Mouse (Mus musculus) MEL (cell line): ENCODE results near the gene Ambra1. TPM values are rescaled to one million over a fixed set of nuclear protein-coding genes. Genes with fewer than 3 reads are reported as not detected.

Experiments
- DNase-seq: peaks from one replicate; pipeline ENCODE4 v3.0.0; 2011; ENCODE audit warnings: low read depth, low spot score
- H3K27ac ChIP-seq: 2 replicates; pipeline ENCODE4 v1.5.1; 2012; ENCODE audit warnings: low read depth, mild to moderate bottlenecking, control low read depth, low read length, moderate library complexity; ENCODE audit not compliant: control insufficient read depth
- H3K27me3 ChIP-seq, 2 experiments: fragments of 150-350 bp in 1 of 2; sonication (generic) in 1 of 2; 2 replicates each; pipeline ENCODE4 v1.6.1; 2012; ENCODE audit warnings: low read length in 2 of 2, mild to moderate bottlenecking in 2 of 2, improper control_type of control experiment in 1 of 2, moderate library complexity in 1 of 2; ENCODE audit not compliant: insufficient read depth in 2 of 2, control insufficient read depth in 1 of 2
- H3K36me3 ChIP-seq, 2 experiments: 2 replicates each; pipeline ENCODE4 v1.6.1; 2012 to 2014; ENCODE audit warnings: low read length in 2 of 2, improper control_type of control experiment in 1 of 2, inconsistent platforms in 1 of 2, mild to moderate bottlenecking in 1 of 2; ENCODE audit not compliant: insufficient read depth in 2 of 2, control insufficient read depth in 1 of 2
- H3K4me1 ChIP-seq, 2 experiments: fragments of 150-350 bp in 1 of 2; sonication (generic) in 1 of 2; 2 replicates each; pipeline ENCODE4 v1.6.1; 2012; ENCODE audit warnings: low read length in 2 of 2, improper control_type of control experiment in 1 of 2, mild to moderate bottlenecking in 1 of 2; ENCODE audit not compliant: insufficient read depth in 2 of 2, control insufficient read depth in 1 of 2
- H3K4me3 ChIP-seq, 2 experiments: fragments of 150-350 bp in 1 of 2; sonication (generic) in 1 of 2; 2 replicates each; pipeline ENCODE4 v1.5.1; 2012; ENCODE audit warnings: low read depth in 2 of 2, low read length in 2 of 2, mild to moderate bottlenecking in 2 of 2, moderate library complexity in 2 of 2, control low read depth in 1 of 2, improper control_type of control experiment in 1 of 2; ENCODE audit not compliant: control insufficient read depth in 1 of 2, insufficient read depth in 1 of 2
- H3K79me2 ChIP-seq: 2 replicates; pipeline ENCODE4 v1.6.1; 2012; ENCODE audit warnings: mild to moderate bottlenecking, low read length, moderate library complexity; ENCODE audit not compliant: control insufficient read depth, poor library complexity, insufficient read depth
- H3K9ac ChIP-seq: 2 replicates; pipeline ENCODE4 v1.6.1; 2012; ENCODE audit warnings: low read depth, mild to moderate bottlenecking, control low read depth, low read length, moderate library complexity; ENCODE audit not compliant: control insufficient read depth, poor library complexity, severe bottlenecking
- H3K9me3 ChIP-seq: fragments of 150-350 bp; sonication (generic); replicated peaks from 2 replicates; pipeline ENCODE4 v1.6.1; 2012; ENCODE audit warnings: mild to moderate bottlenecking, low read length, improper control_type of control experiment, moderate library complexity; ENCODE audit not compliant: insufficient read depth
- BHLHE40 ChIP-seq: IDR thresholded peaks from 2 replicates; pipeline ENCODE4 v1.6.1; 2012; ENCODE audit warnings: low read depth, mild to moderate bottlenecking, inconsistent platforms, low read length, improper control_type of control experiment, borderline replicate concordance
- CHD1 ChIP-seq: IDR thresholded peaks from 2 replicates; pipeline ENCODE4 v1.6.1; 2012; ENCODE audit warnings: low read depth, mild to moderate bottlenecking, inconsistent platforms, low read length, improper control_type of control experiment
- CHD2 ChIP-seq: IDR thresholded peaks from 2 replicates; pipeline ENCODE4 v1.6.1; 2011; ENCODE audit warnings: low read length, improper control_type of control experiment
- E2F4 ChIP-seq: IDR thresholded peaks from 2 replicates; pipeline ENCODE4 v1.6.1; 2011; ENCODE audit warnings: low read depth, low read length, improper control_type of control experiment, borderline replicate concordance
- ELF1 ChIP-seq: IDR thresholded peaks from 2 replicates; pipeline ENCODE4 v1.6.1; 2014; ENCODE audit warnings: low read depth, mild to moderate bottlenecking, inconsistent platforms, low read length, improper control_type of control experiment, moderate library complexity
- EP300 ChIP-seq, 2 experiments: IDR thresholded peaks; 2 replicates each; pipeline ENCODE4 v1.6.1; 2011; ENCODE audit warnings: improper control_type of control experiment in 2 of 2, low read length in 2 of 2, low read depth in 1 of 2, mild to moderate bottlenecking in 1 of 2
- ETS1 ChIP-seq: IDR thresholded peaks from 2 replicates; pipeline ENCODE4 v1.6.1; 2012; ENCODE audit warnings: low read depth, mild to moderate bottlenecking, inconsistent platforms, low read length, improper control_type of control experiment, moderate library complexity
- GABPA ChIP-seq: IDR thresholded peaks from 2 replicates; pipeline ENCODE4 v1.6.1; 2012; ENCODE audit warnings: low read depth, mild to moderate bottlenecking, inconsistent platforms, low read length, improper control_type of control experiment, moderate library complexity
- GATA1 ChIP-seq: IDR thresholded peaks from 2 replicates; pipeline ENCODE4 v1.6.1; 2011; ENCODE audit warnings: low read depth, low read length, improper control_type of control experiment
- HCFC1 ChIP-seq: IDR thresholded peaks from 2 replicates; pipeline ENCODE4 v1.6.1; 2012; ENCODE audit warnings: low read depth, mild to moderate bottlenecking, inconsistent platforms, low read length, improper control_type of control experiment, moderate library complexity
- KAT2A ChIP-seq: conservative IDR thresholded peaks from 2 replicates; pipeline ENCODE4 v1.6.1; 2012; ENCODE audit warnings: low read depth, low read length, improper control_type of control experiment, inconsistent platforms
- MAX ChIP-seq: IDR thresholded peaks from 2 replicates; pipeline ENCODE4 v1.6.1; 2011; ENCODE audit warnings: low read length, improper control_type of control experiment
- MAZ ChIP-seq: IDR thresholded peaks from 2 replicates; pipeline ENCODE4 v1.6.1; 2012; ENCODE audit warnings: low read depth, mild to moderate bottlenecking, inconsistent platforms, low read length, improper control_type of control experiment
- MXI1 ChIP-seq: IDR thresholded peaks from 2 replicates; pipeline ENCODE4 v1.6.1; 2011; ENCODE audit warnings: mild to moderate bottlenecking, low read depth, low read length, improper control_type of control experiment
- MYB ChIP-seq: IDR thresholded peaks from 2 replicates; pipeline ENCODE4 v1.6.1; 2011; ENCODE audit warnings: mild to moderate bottlenecking, low read depth, low read length, improper control_type of control experiment
- MYC ChIP-seq: IDR thresholded peaks from 2 replicates; pipeline ENCODE4 v1.6.1; 2011; ENCODE audit warnings: low read depth, mild to moderate bottlenecking, low read length, improper control_type of control experiment, moderate library complexity
- NELFE ChIP-seq: IDR thresholded peaks from 2 replicates; pipeline ENCODE4 v1.6.1; 2011; ENCODE audit warnings: low read depth, low read length, improper control_type of control experiment
- NRF1 ChIP-seq: IDR thresholded peaks from 2 replicates; pipeline ENCODE4 v1.6.1; 2014; ENCODE audit warnings: low read depth, mild to moderate bottlenecking, inconsistent platforms, low read length, improper control_type of control experiment, moderate library complexity; ENCODE audit not compliant: poor library complexity, insufficient read depth, severe bottlenecking
- RCOR1 ChIP-seq: IDR thresholded peaks from 2 replicates; pipeline ENCODE4 v1.6.1; 2012; ENCODE audit warnings: low read depth, mild to moderate bottlenecking, inconsistent platforms, low read length, improper control_type of control experiment
- SIN3A ChIP-seq: IDR thresholded peaks from 2 replicates; pipeline ENCODE4 v1.6.1; 2012; ENCODE audit warnings: low read length, improper control_type of control experiment, inconsistent platforms
- SMC3 ChIP-seq: IDR thresholded peaks from 2 replicates; pipeline ENCODE4 v1.6.1; 2011; ENCODE audit warnings: low read depth, low read length, improper control_type of control experiment
- TAL1 ChIP-seq: IDR thresholded peaks from 2 replicates; pipeline ENCODE4 v1.6.1; 2012; ENCODE audit warnings: mild to moderate bottlenecking, inconsistent platforms, low read length, moderate library complexity, mixed read lengths
- TCF12 ChIP-seq: IDR thresholded peaks from 2 replicates; pipeline ENCODE4 v1.6.1; 2014; ENCODE audit warnings: low read depth, mild to moderate bottlenecking, inconsistent platforms, low read length, improper control_type of control experiment, moderate library complexity
- ZKSCAN1 ChIP-seq: IDR thresholded peaks from 2 replicates; pipeline ENCODE4 v1.6.1; 2012; ENCODE audit warnings: low read depth, mild to moderate bottlenecking, inconsistent platforms, low read length, improper control_type of control experiment, moderate library complexity
- ZMIZ1 ChIP-seq: IDR thresholded peaks from 2 replicates; pipeline ENCODE4 v1.6.1; 2012; ENCODE audit warnings: low read depth, mild to moderate bottlenecking, inconsistent platforms, low read length, improper control_type of control experiment, moderate library complexity
- ZNF384 ChIP-seq: IDR thresholded peaks from 2 replicates; pipeline ENCODE4 v1.6.1; 2012; ENCODE audit warnings: low read depth, mild to moderate bottlenecking, inconsistent platforms, low read length, improper control_type of control experiment
- polyA plus RNA-seq, 2 experiments: library from polyadenylated mRNA; stranded (reverse) in 1 of 2; unstranded in 1 of 2; fragments of >175 nt in 1 of 2; fragments of >200 nt in 1 of 2; gene quantifications; 2 replicates each; pipeline versions ENCODE4 v1.2.1 to v1.2.4; 2012; ENCODE audit warnings: low replicate concordance in 2 of 2, low read depth in 1 of 2; ENCODE audit not compliant: insufficient read length in 2 of 2, insufficient read depth in 1 of 2, missing spikeins in 1 of 2
- total RNA-seq: library from RNA; depleted of rRNA; stranded (reverse); fragments of 300-350 nt; gene quantifications from 2 replicates; pipeline ENCODE4 v1.2.3, GENCODE M21; 2012

Gene Ambra1
- total and polyA plus RNA-seq, 3 experiments: 14.6 to 24.7 TPM; not detected in 1

GRCm38 (mm10) chr2:91948792-91949241 lies 218.9 kb downstream of the Ambra1 start:
- Histone ChIP-seq H3K27ac (peak overlapping the region; percentile 94), H3K79me2 (peaks cover 43% of the 10 kb centered on the region)
- DNase-seq: peak; percentile 85

GRCm38 (mm10) chr2:91949411-91950274 lies 219.7 kb downstream of the Ambra1 start:
- DNase-seq: peak; percentile 57
- no peak; the same call in 1 of the 2 replicates for TF ChIP-seq CHD1
- TF ChIP-seq MYB: no peak
- TF ChIP-seq MXI1: no peak
- peak; percentile 24; the same call in 1 of the 2 replicates for TF ChIP-seq ZMIZ1
- peak; percentile 14; the same call in 1 of the 2 replicates for TF ChIP-seq RCOR1
- TF ChIP-seq HCFC1: 0 out of 2 replicates have a peak, but pooled peaks have one; percentile 7
- TF ChIP-seq TCF12: peak; percentile 85
- peak; percentile 35 to 82; a peak in 3 of 4 replicates for TF ChIP-seq EP300 (IDR thresholded peaks at IDR 0.05; ENCODE audit: low read depth in 1 of 2, low read length in 2 of 2)
- TF ChIP-seq ETS1: 0 out of 2 replicates have a peak, but pooled peaks have one; percentile 20
- 0 out of 2 replicates have a peak, but pooled peaks have one; percentile 26 for TF ChIP-seq MYC
- TF ChIP-seq KAT2A: no peak; the same call in 1 of the 2 replicates
- TF ChIP-seq MAZ: peak; percentile 86
- no peak for TF ChIP-seq BHLHE40
- TF ChIP-seq NELFE: no peak; the same call in none of the 2 replicates
- no peak for TF ChIP-seq CHD2
- peak; percentile 71 for TF ChIP-seq TAL1
- no peak for TF ChIP-seq ZKSCAN1
- TF ChIP-seq E2F4: no peak
- TF ChIP-seq NRF1: no peak
- TF ChIP-seq GABPA: no peak
- peak; percentile 64 for TF ChIP-seq GATA1
- H3K4me3 ChIP-seq: peak overlapping the region; percentile 61 to 90
- no peaks in the 10 kb centered on the region for H3K27me3 ChIP-seq
- peaks cover 0 to 26% of the 10 kb centered on the region in 2 experiments; a peak in 2 of 4 replicates for H3K36me3 ChIP-seq
- peaks cover 46% of the 10 kb centered on the region for H3K79me2 ChIP-seq
- peaks cover 15 to 41% of the 10 kb centered on the region in 2 experiments; a peak in 3 of 4 replicates for H3K4me1 ChIP-seq
- peak overlapping the region; percentile 71 for H3K9ac ChIP-seq
- no peaks in the 10 kb centered on the region for H3K9me3 ChIP-seq
- H3K27ac ChIP-seq: peak overlapping the region; percentile 94

More at GRCm38 (mm10) chr2:91948792-91949241, 218.9 kb downstream of the Ambra1 start:
- H3K36me3 ChIP-seq: peaks cover 2 to 23% of the 10 kb centered on the region in 2 experiments; a peak in 3 of 4 replicates
- no peaks in the 10 kb centered on the region for H3K27me3 ChIP-seq
- H3K9ac ChIP-seq: peak overlapping the region; percentile 71
- peaks cover 15 to 41% of the 10 kb centered on the region in 2 experiments; a peak in 3 of 4 replicates for H3K4me1 ChIP-seq
- H3K9me3 ChIP-seq: no peaks in the 10 kb centered on the region
- no peak for TF ChIP-seq ZNF384
- TF ChIP-seq NELFE: no peak
- peak; percentile 53; the same call in 1 of the 2 replicates for TF ChIP-seq BHLHE40
- peak; percentile 51; the same call in 1 of the 2 replicates for TF ChIP-seq TAL1
- peak; percentile 91 for TF ChIP-seq MXI1
- TF ChIP-seq MAX: peak; percentile 85
- TF ChIP-seq CHD1: peak; percentile 83; the same call in 1 of the 2 replicates
- no peak for TF ChIP-seq SMC3
- TF ChIP-seq ZKSCAN1: no peak
- no peak for TF ChIP-seq NRF1
- peak; percentile 82 for TF ChIP-seq SIN3A
- peak; percentile 86 for TF ChIP-seq ETS1
- 0 out of 2 replicates have a peak, but pooled peaks have one; percentile 13 for TF ChIP-seq MYB
- peak; percentile 24; the same call in 1 of the 2 replicates for TF ChIP-seq MAZ
- peak in 1 of 2 experiments; percentile 55; a peak in 3 of 4 replicates for TF ChIP-seq EP300 (IDR thresholded peaks at IDR 0.05; ENCODE audit: low read depth in 1 of 2, low read length in 2 of 2)
- peak; percentile 81; the same call in 1 of the 2 replicates for TF ChIP-seq MYC
- 0 out of 2 replicates have a peak, but pooled peaks have one; percentile 3 for TF ChIP-seq ELF1
- TF ChIP-seq TCF12: peak; percentile 64
- H3K4me3 ChIP-seq: peak overlapping the region; percentile 61 to 90
